Mouse (Mus musculus) midbrain, postnatal 0 days (tissue): Measurements from ENCODE around the gene Spock1. TPM values are rescaled to one million over a fixed set of nuclear protein-coding genes. Genes with fewer than 3 reads are reported as not detected.

Experiments used
- ATAC-seq: fragments of 200-750 bp; cut with Nextera tagmentation; 2 replicates; pipeline ENCODE4 v1.8.0; 2017; ENCODE audit warnings: moderate number of reproducible peaks, mild to moderate bottlenecking, moderate TSS enrichment, moderate library complexity; ENCODE audit not compliant: low FRiP score
- DNase-seq: peaks from one replicate; pipeline ENCODE4 v3.0.0-alpha.2; 2015; ENCODE audit warnings: low spot score
- H3K27ac ChIP-seq: fragments of 300-500 bp; sonication (generic); 2 replicates; pipeline ENCODE4 v1.5.1; 2014; ENCODE audit warnings: low read depth, mild to moderate bottlenecking, low read length, mixed read lengths
- H3K27me3 ChIP-seq: fragments of 300-500 bp; sonication (generic); 2 replicates; pipeline ENCODE4 v1.6.1; 2014; ENCODE audit warnings: low read length, control low read depth, mixed read lengths; ENCODE audit not compliant: insufficient read depth
- H3K36me3 ChIP-seq: fragments of 300-500 bp; sonication (generic); 2 replicates; pipeline ENCODE4 v1.6.1; 2014; ENCODE audit warnings: low read length, control low read depth, mixed read lengths; ENCODE audit not compliant: insufficient read depth
- H3K4me1 ChIP-seq: fragments of 300-500 bp; sonication (generic); 2 replicates; pipeline ENCODE4 v1.6.1; 2014; ENCODE audit warnings: mild to moderate bottlenecking, control low read depth, antibody characterized with exemption, low read length, mixed read lengths; ENCODE audit not compliant: insufficient read depth
- H3K4me2 ChIP-seq: fragments of 300-500 bp; sonication (generic); 2 replicates; pipeline ENCODE4 v1.6.1; 2014; ENCODE audit warnings: low read depth, mild to moderate bottlenecking, low read length, mixed read lengths; ENCODE audit not compliant: poor library complexity, severe bottlenecking
- H3K4me3 ChIP-seq: fragments of 300-500 bp; sonication (generic); 2 replicates; pipeline ENCODE4 v1.5.1; 2014; ENCODE audit warnings: low read depth, mild to moderate bottlenecking, low read length, moderate library complexity
- H3K9ac ChIP-seq: fragments of 300-500 bp; sonication (generic); replicated peaks from 2 replicates; pipeline ENCODE4 v1.6.1; 2014; ENCODE audit warnings: mild to moderate bottlenecking, low read length, moderate library complexity, mixed read lengths; ENCODE audit not compliant: poor library complexity, severe bottlenecking
- H3K9me3 ChIP-seq: fragments of 300-500 bp; sonication (generic); 2 replicates; pipeline ENCODE4 v1.6.1; 2016; ENCODE audit warnings: low read length, control low read depth
- CTCF ChIP-seq: IDR thresholded peaks from 2 replicates; pipeline ENCODE4 v1.5.1; 2016; ENCODE audit warnings: antibody characterized with exemption, mild to moderate bottlenecking
- WGBS: fragments of 180-500 bp; shearing (Covaris S2); extraction: QIAGEN DNeasy Blood & Tissue Kit; methylation state at CpG from one replicate; pipeline ENCODE4 v1.1.7; 2014; 5-methylcytosine and 5-hydroxymethylcytosine counted together
- polyA plus RNA-seq: library from polyadenylated mRNA; unstranded; fragments of >200 nt; fragmentation: Nextera tagmentation; extraction: Ambion mirVana; gene quantifications from 2 replicates; pipeline ENCODE4 v1.2.1, GENCODE M21; 2015
- total RNA-seq: library from RNA; depleted of rRNA; stranded (reverse); fragments of >200 nt; gene quantifications from 2 replicates; pipeline ENCODE4 v1.2.3, GENCODE M21; 2014

Spock1 gene
- total and polyA plus RNA-seq, 2 experiments from 2014 or later, result 91.5 to 94.8 TPM

GRCm38 (mm10) chr13:57831374-57832163, 76.6 kb downstream of the Spock1 start:
- Histone ChIP-seq H3K4me3 (no peak overlapping the region), H3K4me1 (no peaks in the 10 kb centered on the region), H3K9ac (no peak overlapping the region), H3K36me3 (no peaks in the 10 kb centered on the region), H3K4me2 (no peak overlapping the region), H3K9me3 (no peaks in the 10 kb centered on the region), H3K27ac (0 out of 2 replicates have a peak overlapping the region, but pooled peaks have one; percentile 38), H3K27me3 (no peaks in the 10 kb centered on the region)
- WGBS, result 63% methylated on average over 11 of the region's 11 CpGs
- no peak for ATAC-seq
- DNase-seq, result no peak
- TF ChIP-seq CTCF, result no peak

GRCm38 (mm10) chr13:57830896-57831295, 77.2 kb downstream of the Spock1 start:
- ATAC-seq (no peak), DNase-seq (no peak)
- no peak overlapping the region for H3K4me2 ChIP-seq
- H3K27me3 ChIP-seq, result no peaks in the 10 kb centered on the region
- no peaks in the 10 kb centered on the region for H3K36me3 ChIP-seq
- H3K27ac ChIP-seq, result no peak overlapping the region
- H3K4me3 ChIP-seq, result no peak overlapping the region
- TF ChIP-seq CTCF, result no peak
- no peak overlapping the region for H3K9ac ChIP-seq
- WGBS, result 39% methylated on average over 7 of the region's 7 CpGs
- H3K9me3 ChIP-seq, result no peaks in the 10 kb centered on the region
- no peaks in the 10 kb centered on the region for H3K4me1 ChIP-seq

- Histone ChIP-seq H3K9me3 (no peaks in the 10 kb centered on the region), H3K4me3 (no peak overlapping the region), H3K9ac (no peak overlapping the region), H3K27ac (no peak overlapping the region), H3K4me1 (no peaks in the 10 kb centered on the region), H3K27me3 (no peaks in the 10 kb centered on the region), H3K36me3 (no peaks in the 10 kb centered on the region), H3K4me2 (no peak overlapping the region)
- ATAC-seq, result no peak
- no peak for DNase-seq
- 44% methylated on average over 2 of the region's 2 CpGs for WGBS
- TF ChIP-seq CTCF, result no peak
Measured at GRCm38 (mm10) chr13:57830091-57830490, 78.0 kb downstream of the Spock1 start.

GRCm38 (mm10) chr13:57816276-57816675, 91.9 kb downstream of the Spock1 start:
- no peak overlapping the region for H3K27ac ChIP-seq
- no peak for ATAC-seq

GRCm38 (mm10) chr13:57812643-57813042, 95.5 kb downstream of the Spock1 start:
- 94% methylated on average over 7 of the region's 7 CpGs for WGBS
- no peak for ATAC-seq

More at GRCm38 (mm10) chr13:57816276-57816675, 91.9 kb downstream of the Spock1 start:
- no peaks in the 10 kb centered on the region for H3K9me3 ChIP-seq
- H3K9ac ChIP-seq, result no peak overlapping the region
- H3K27me3 ChIP-seq, result no peaks in the 10 kb centered on the region
- TF ChIP-seq CTCF, result no peak
- no peaks in the 10 kb centered on the region for H3K36me3 ChIP-seq
- no peaks in the 10 kb centered on the region for H3K4me1 ChIP-seq
- DNase-seq, result peak; percentile 8
- H3K4me2 ChIP-seq, result no peak overlapping the region
- 81% methylated on average over 11 of the region's 11 CpGs for WGBS
- no peak overlapping the region for H3K4me3 ChIP-seq

GRCm38 (mm10) chr13:57811253-57811652, 96.9 kb downstream of the Spock1 start:
- no peaks in the 10 kb centered on the region for H3K36me3 ChIP-seq
- no peak overlapping the region for H3K4me3 ChIP-seq
- no peak overlapping the region for H3K27ac ChIP-seq
- no peak overlapping the region for H3K4me2 ChIP-seq
- WGBS, result 83% methylated on average over 2 of the region's 2 CpGs
- no peaks in the 10 kb centered on the region for H3K27me3 ChIP-seq
- ATAC-seq (no peak), DNase-seq (no peak)
- no peaks in the 10 kb centered on the region for H3K9me3 ChIP-seq
- peaks cover 4% of the 10 kb centered on the region; the same call in 1 of the 2 replicates for H3K4me1 ChIP-seq
- no peak for TF ChIP-seq CTCF
- H3K9ac ChIP-seq, result no peak overlapping the region

More at GRCm38 (mm10) chr13:57812643-57813042, 95.5 kb downstream of the Spock1 start:
- H3K4me2 ChIP-seq, result no peak overlapping the region
- H3K4me3 ChIP-seq, result no peak overlapping the region
- no peaks in the 10 kb centered on the region for H3K4me1 ChIP-seq
- H3K9ac ChIP-seq, result no peak overlapping the region
- H3K9me3 ChIP-seq, result no peaks in the 10 kb centered on the region
- no peaks in the 10 kb centered on the region for H3K36me3 ChIP-seq
- no peak for DNase-seq
- H3K27ac ChIP-seq, result no peak overlapping the region
- no peak for TF ChIP-seq CTCF
- no peaks in the 10 kb centered on the region for H3K27me3 ChIP-seq
